Comparison of ENCODE assay signal across 33 mouse cellular contexts in the genomic region with DNA sequence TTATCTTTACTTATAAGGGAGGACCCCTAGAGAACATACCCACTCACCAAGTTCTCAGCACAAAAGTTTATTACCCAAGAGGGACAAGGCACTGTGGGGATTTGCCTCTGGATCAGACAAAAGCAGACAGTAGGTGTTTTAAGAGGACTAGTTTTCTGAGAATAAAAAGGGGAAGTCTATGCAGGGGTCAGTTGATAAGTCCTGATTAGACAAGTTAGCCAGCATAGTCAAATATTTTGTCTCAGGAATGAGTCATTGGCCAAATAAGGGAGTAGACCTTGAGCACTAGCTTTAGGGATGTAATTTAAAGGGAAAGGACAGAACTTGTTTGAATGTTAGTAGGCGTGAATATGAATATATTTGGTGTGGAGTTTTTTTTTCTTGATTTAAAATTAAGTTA. TPM values are rescaled to one million over a fixed set of nuclear protein-coding genes. Genes with fewer than 3 reads are reported as not detected.
A peak's percentile ranks its signal among the peaks of the same experiment; 100 is the strongest.
DNase-seq lines count a peak whose midpoint lies in the region; ATAC-seq and TF ChIP-seq lines count a peak whose summit lies in the region.
"Had no signal": no experiment of that assay in that cellular context is flagged by ENCODE, and none has a peak within 500 bp of the region (broad histone marks: within the 10 kb centered on the region; RNA-seq: fewer than 3 reads in every experiment).

No protein-coding gene starts in this region.

- H3K9me3 ChIP-seq in liver, postnatal 0 days (ENCODE audit: low read length), result no peaks in the 10 kb centered on the region
- H3K9me3 ChIP-seq in liver, embryonic 12.5 days (replicated peaks), result no peaks in the 10 kb centered on the region
- no peaks in the 10 kb centered on the region for H3K9me3 ChIP-seq in MEL (replicated peaks; ENCODE audit: insufficient read depth, low read length)
- no peaks in the 10 kb centered on the region for H3K9me3 ChIP-seq in stomach, postnatal 0 days (ENCODE audit: control insufficient read depth, low read length)
- no peaks in the 10 kb centered on the region for H3K9me3 ChIP-seq in forebrain, embryonic 14.5 days (replicated peaks; ENCODE audit: control insufficient read depth, low read length)
- H3K9me3 ChIP-seq: forebrain, embryonic 13.5 days; hindbrain, embryonic 13.5 days had no signal

- no peak overlapping the region for H3K4me2 ChIP-seq in liver, postnatal 0 days (ENCODE audit: low read depth, low read length)
- H3K4me2 ChIP-seq in liver, embryonic 12.5 days, result no peak overlapping the region
- no peak overlapping the region for H3K4me2 ChIP-seq in stomach, postnatal 0 days (replicated peaks; ENCODE audit: low read depth)
- H3K4me2 ChIP-seq in forebrain, embryonic 14.5 days (ENCODE audit: low read length), result no peak overlapping the region
- H3K4me2 ChIP-seq: forebrain, embryonic 13.5 days; heart, embryonic 11.5 days; hindbrain, embryonic 13.5 days; liver, embryonic 11.5 days; midbrain, embryonic 11.5 days had no signal

- DNase-seq in liver, postnatal 0 days, result no peak
- peak; percentile 87 for DNase-seq in MEL (ENCODE audit: low read depth, low spot score)
- peak; percentile 20 for DNase-seq in c-Kit-positive CD71-negative TER-119-negative erythroid progenitor cells, embryonic 14.5 days (ENCODE audit: low read depth)
- DNase-seq in stomach, postnatal 0 days (ENCODE audit: low spot score), result no peak
- DNase-seq in cerebellum, postnatal 10 days, result no peak
- DNase-seq in forebrain, embryonic 14.5 days (ENCODE audit: low spot score), result no peak
- DNase-seq in thymus, adult 18-20 months, result no peak
- DNase-seq: adrenal gland, postnatal 10 days; cerebellum, adult 11-12 months; cerebellum, adult 9-11 months; gastrocnemius, postnatal 14 days; heart, adult 18-20 months; heart, postnatal 36 days; kidney, adult 8-10 months; kidney, postnatal 4 days; layer of hippocampus, postnatal 36 days; lung, adult 18-20 months; lung, postnatal 14 days; right cerebral cortex, adult 18-20 months; thymus, postnatal 14 days had no signal

- peaks cover 45% of the 10 kb centered on the region for H3K79me2 ChIP-seq in MEL (ENCODE audit: control insufficient read depth, insufficient read depth, low read length, poor library complexity)

- ATAC-seq in liver, postnatal 0 days, result peak; percentile 75
- no peak for ATAC-seq in liver, embryonic 12.5 days
- peak; percentile 85 for ATAC-seq in stomach, postnatal 0 days (ENCODE audit: low FRiP score, low TSS enrichment)
- no peak for ATAC-seq in forebrain, embryonic 14.5 days
- ATAC-seq: activated CD4-positive, CD25-positive, alpha-beta regulatory T cell, adult 4 months; forebrain, embryonic 13.5 days; intestine, embryonic 16.5 days; midbrain, embryonic 16.5 days had no signal

- no peaks in the 10 kb centered on the region for H3K27me3 ChIP-seq in liver, postnatal 0 days (ENCODE audit: insufficient read depth, low read length)
- H3K27me3 ChIP-seq in liver, embryonic 12.5 days (replicated peaks), result no peaks in the 10 kb centered on the region
- H3K27me3 ChIP-seq in MEL (ENCODE audit: control insufficient read depth in 1 of 2, insufficient read depth in 2 of 2, low read length in 2 of 2), result no peaks in the 10 kb centered on the region
- H3K27me3 ChIP-seq in stomach, postnatal 0 days (ENCODE audit: control insufficient read depth, insufficient read depth, low read length), result no peaks in the 10 kb centered on the region
- no peaks in the 10 kb centered on the region for H3K27me3 ChIP-seq in forebrain, embryonic 14.5 days (replicated peaks; ENCODE audit: control insufficient read depth, insufficient read depth, low read length)
- H3K27me3 ChIP-seq: CH12.LX; forebrain, embryonic 13.5 days; hindbrain, embryonic 13.5 days had no signal

- no peak for TF ChIP-seq CTCF in liver, postnatal 0 days (IDR thresholded peaks at IDR 0.05; ENCODE audit: low read depth)
- TF ChIP-seq CTCF in MEL (IDR thresholded peaks at IDR 0.05 in 2 of 3, conservative IDR thresholded peaks at IDR 0.05 in 1 of 3; ENCODE audit: control insufficient read depth in 1 of 3, insufficient read depth in 1 of 3, low read depth in 2 of 3, low read length in 3 of 3, poor library complexity in 1 of 3, severe bottlenecking in 1 of 3), result no peak
- no peak for TF ChIP-seq CTCF in stomach, postnatal 0 days (IDR thresholded peaks at IDR 0.05; ENCODE audit: low read depth)

- peak overlapping the region; percentile 69 for H3K27ac ChIP-seq in liver, postnatal 0 days (ENCODE audit: low read depth)
- H3K27ac ChIP-seq in liver, embryonic 12.5 days, result no peak overlapping the region
- H3K27ac ChIP-seq in MEL (ENCODE audit: control insufficient read depth, low read depth, low read length), result peak overlapping the region; percentile 77; the same call in 1 of the 2 replicates
- H3K27ac ChIP-seq in stomach, postnatal 0 days (replicated peaks), result no peak overlapping the region
- no peak overlapping the region for H3K27ac ChIP-seq in forebrain, embryonic 14.5 days (ENCODE audit: low read depth, low read length)
- H3K27ac ChIP-seq: forebrain, embryonic 13.5 days; hindbrain, embryonic 13.5 days; kidney, postnatal 0 days had no signal

- TF ChIP-seq EP300 in liver, postnatal 0 days (IDR thresholded peaks at IDR 0.05; ENCODE audit: low read depth), result no peak
- TF ChIP-seq EP300 in MEL (IDR thresholded peaks at IDR 0.05; ENCODE audit: low read depth in 1 of 2, low read length in 2 of 2), result peak; percentile 67 to 90
- TF ChIP-seq EP300 in stomach, postnatal 0 days (optimal IDR thresholded peaks at IDR 0.05), result no peak

- H3K4me3 ChIP-seq in liver, postnatal 0 days (ENCODE audit: low read depth, low read length), result no peak overlapping the region
- no peak overlapping the region for H3K4me3 ChIP-seq in liver, embryonic 12.5 days
- no peak overlapping the region for H3K4me3 ChIP-seq in MEL (ENCODE audit: control insufficient read depth in 1 of 2, insufficient read depth in 1 of 2, low read depth in 2 of 2, low read length in 2 of 2)
- H3K4me3 ChIP-seq in stomach, postnatal 0 days (ENCODE audit: low read depth, low read length), result no peak overlapping the region
- H3K4me3 ChIP-seq in forebrain, embryonic 14.5 days (ENCODE audit: low read depth, low read length), result no peak overlapping the region
- H3K4me3 ChIP-seq: forebrain, embryonic 13.5 days; hindbrain, embryonic 13.5 days had no signal

- WGBS in liver, postnatal 0 days (ENCODE audit: insufficient replicate concordance), result 75% methylated on average over 1 of the region's 1 CpGs
- 74% methylated on average over 1 of the region's 1 CpGs for WGBS in liver, embryonic 12.5 days (ENCODE audit: insufficient replicate concordance)
- 49% methylated on average over 1 of the region's 1 CpGs for WGBS in stomach, postnatal 0 days
- WGBS in forebrain, embryonic 14.5 days, result 91% methylated on average over 1 of the region's 1 CpGs

- peaks cover 41% of the 10 kb centered on the region for H3K36me3 ChIP-seq in liver, postnatal 0 days (replicated peaks; ENCODE audit: insufficient read depth, low read length)
- H3K36me3 ChIP-seq in liver, embryonic 12.5 days, result peaks cover 68% of the 10 kb centered on the region
- H3K36me3 ChIP-seq in MEL (ENCODE audit: control insufficient read depth in 1 of 2, insufficient read depth in 2 of 2, low read length in 2 of 2), result peaks cover 53 to 61% of the 10 kb centered on the region in 2 experiments
- H3K36me3 ChIP-seq in stomach, postnatal 0 days (ENCODE audit: control insufficient read depth, insufficient read depth, low read length), result 0 out of 2 replicates have a peak, but pooled peaks cover 2% of the 10 kb centered on the region
- H3K36me3 ChIP-seq in forebrain, embryonic 14.5 days (ENCODE audit: control insufficient read depth, insufficient read depth, low read length), result peaks cover 35% of the 10 kb centered on the region

- H3K9ac ChIP-seq in liver, postnatal 0 days (replicated peaks), result no peak overlapping the region
- H3K9ac ChIP-seq in liver, embryonic 12.5 days, result no peak overlapping the region
- no peak overlapping the region for H3K9ac ChIP-seq in MEL (ENCODE audit: control insufficient read depth, low read depth, low read length, poor library complexity, severe bottlenecking)
- H3K9ac ChIP-seq in stomach, postnatal 0 days (ENCODE audit: low read length), result no peak overlapping the region
- no peak overlapping the region for H3K9ac ChIP-seq in forebrain, embryonic 14.5 days (ENCODE audit: low read length)
- H3K9ac ChIP-seq: forebrain, embryonic 13.5 days; hindbrain, embryonic 13.5 days had no signal

- no peak for TF ChIP-seq POLR2A in MEL (IDR thresholded peaks at IDR 0.05; ENCODE audit: control insufficient read depth in 1 of 2, insufficient read depth in 1 of 2, low read depth in 1 of 2, low read length in 2 of 2, poor library complexity in 1 of 2)

- no peak for TF ChIP-seq RAD21 in MEL (IDR thresholded peaks at IDR 0.05; ENCODE audit: low read depth, low read length)

- peaks cover 9% of the 10 kb centered on the region for H3K4me1 ChIP-seq in liver, postnatal 0 days (ENCODE audit: insufficient read depth)
- H3K4me1 ChIP-seq in liver, embryonic 12.5 days, result peaks cover 21% of the 10 kb centered on the region
- peaks cover 12 to 13% of the 10 kb centered on the region in 2 experiments for H3K4me1 ChIP-seq in MEL (ENCODE audit: control insufficient read depth in 1 of 2, insufficient read depth in 2 of 2, low read length in 2 of 2)
- H3K4me1 ChIP-seq in stomach, postnatal 0 days (replicated peaks; ENCODE audit: control insufficient read depth, insufficient read depth), result no peaks in the 10 kb centered on the region
- H3K4me1 ChIP-seq in forebrain, embryonic 14.5 days (ENCODE audit: control insufficient read depth, insufficient read depth, low read length), result peaks cover 6% of the 10 kb centered on the region; the same call in 1 of the 2 replicates

RNA-seq across cellular contexts. Expression of a gene that starts 6.5 kb away (rescaled TPM):
- 83.0 and 88.8 TPM in 2 replicates for polyA plus RNA-seq in liver, postnatal 0 days (2015; fragmentation: Nextera tagmentation; extraction: Ambion mirVana)
- 266 and 283 TPM in 2 replicates for polyA plus RNA-seq in liver, embryonic 12.5 days (2016; fragmentation: Nextera tagmentation; extraction: Ambion mirVana)
- 197 and 210 TPM in 2 replicates for total RNA-seq in MEL (2012; rRNA removed)
- polyA plus RNA-seq in MEL (2012; ENCODE audit: insufficient read depth in 1 of 2, insufficient read length in 2 of 2, low read depth in 1 of 2, low replicate concordance in 2 of 2, missing spikeins in 1 of 2), result 100 to 1,000 TPM; 114 to 550 TPM
- 132 and 145 TPM in 2 replicates for polyA plus RNA-seq in stomach, postnatal 0 days (2015; fragmentation: Nextera tagmentation; extraction: Ambion mirVana)
- 183 and 188 TPM in 2 replicates for polyA plus RNA-seq in forebrain, embryonic 14.5 days (2014; fragmentation: Nextera tagmentation; extraction: Ambion mirVana)

RNA-seq across cellular contexts. Expression of a gene that starts 6.7 kb away (rescaled TPM):
- polyA plus RNA-seq in liver, postnatal 0 days (2015; fragmentation: Nextera tagmentation; extraction: Ambion mirVana), result 36.1 and 36.3 TPM in 2 replicates
- 37.2 and 37.4 TPM in 2 replicates for polyA plus RNA-seq in liver, embryonic 12.5 days (2016; fragmentation: Nextera tagmentation; extraction: Ambion mirVana)
- 27.0 and 28.0 TPM in 2 replicates for total RNA-seq in MEL (2012; rRNA removed)
- polyA plus RNA-seq in MEL (2012; ENCODE audit: insufficient read depth in 1 of 2, insufficient read length in 2 of 2, low read depth in 1 of 2, low replicate concordance in 2 of 2, missing spikeins in 1 of 2), result 10 to 100 TPM in 1 of 2 experiments, not detected in 1; 51.7 TPM
- 72.1 and 76.5 TPM in 2 replicates for polyA plus RNA-seq in stomach, postnatal 0 days (2015; fragmentation: Nextera tagmentation; extraction: Ambion mirVana)
- polyA plus RNA-seq in forebrain, embryonic 14.5 days (2014; fragmentation: Nextera tagmentation; extraction: Ambion mirVana), result 126 and 128 TPM in 2 replicates

RNA-seq across cellular contexts. Expression of a gene that starts 38.6 kb away (rescaled TPM):
- polyA plus RNA-seq in liver, postnatal 0 days (2015; fragmentation: Nextera tagmentation; extraction: Ambion mirVana), result 11.9 and 20.6 TPM in 2 replicates
- polyA plus RNA-seq in liver, embryonic 12.5 days (2016; fragmentation: Nextera tagmentation; extraction: Ambion mirVana), result 53.6 and 55.0 TPM in 2 replicates
- total RNA-seq in MEL (2012; rRNA removed), result 8.0 and 11.2 TPM in 2 replicates
- 10 to 100 TPM in 1 of 2 experiments, not detected in 1; 17.7 TPM for polyA plus RNA-seq in MEL (2012; ENCODE audit: insufficient read depth in 1 of 2, insufficient read length in 2 of 2, low read depth in 1 of 2, low replicate concordance in 2 of 2, missing spikeins in 1 of 2)
- 42.6 and 50.2 TPM in 2 replicates for polyA plus RNA-seq in stomach, postnatal 0 days (2015; fragmentation: Nextera tagmentation; extraction: Ambion mirVana)
- 0.77 and 1.2 TPM in 2 replicates for polyA plus RNA-seq in forebrain, embryonic 14.5 days (2014; fragmentation: Nextera tagmentation; extraction: Ambion mirVana)
- total RNA-seq: megakaryocyte progenitor cell, adult 5-6 weeks; neutrophil, adult 5-6 weeks had no signal

Comparison
In these comparisons a context has a peak if more than half of its experiments do, and no peak if none do; other contexts are left out.
1. ATAC-seq: peak in liver, postnatal 0 days (single experiment) and stomach, postnatal 0 days (single experiment); none in liver, embryonic 12.5 days (single experiment) and forebrain, embryonic 14.5 days (single experiment).
2. H3K27ac ChIP-seq: peak in liver, postnatal 0 days (single experiment) and MEL (single experiment); none in liver, embryonic 12.5 days (single experiment), stomach, postnatal 0 days (single experiment) and forebrain, embryonic 14.5 days (single experiment).
3. DNase-seq: peak in MEL (single experiment) and c-Kit-positive CD71-negative TER-119-negative erythroid progenitor cells, embryonic 14.5 days (single experiment); none in liver, postnatal 0 days (single experiment), stomach, postnatal 0 days (single experiment), cerebellum, postnatal 10 days (0 of 2), forebrain, embryonic 14.5 days (single experiment) and thymus, adult 18-20 months (0 of 2).